Mouse (Mus musculus): ENCODE measurements at regions not wholly inside any gene's neighbourhood (a gene's known extent, or its start where the extent isn't known, plus 50 kb on each side); places are given as distances from the start of the nearest gene placed in this dataset.

GRCm38 (mm10) chr7:130044581-130044980 is 452.9 kb downstream of the Wdr11 start:
- Histone ChIP-seq H3K4me3 (ENCODE audit: insufficient read depth in 1 of 2, low read depth in 1 of 2, low read length in 2 of 2, poor library complexity in 1 of 2, severe bottlenecking in 1 of 2) (no peak overlapping the region), H3K27ac (ENCODE audit: insufficient read depth, low read depth, low read length, poor library complexity, severe bottlenecking) (no peak overlapping the region), H3K4me1 (ENCODE audit: control insufficient read depth in 2 of 2, insufficient read depth in 2 of 2, low read length in 2 of 2, poor library complexity in 1 of 2) (no peaks in the 10 kb centered on the region; a peak in 1 of 4 replicates), H3K9ac (ENCODE audit: insufficient read depth, low read depth, low read length, poor library complexity, severe bottlenecking) (no peak overlapping the region), H3K36me3 (ENCODE audit: control insufficient read depth, insufficient read depth, low read length, poor library complexity, severe bottlenecking) (no peaks in the 10 kb centered on the region), H3K9me3 (ENCODE audit: control insufficient read depth, insufficient read depth, low read depth, low read length) (no peaks in the 10 kb centered on the region)
- no peak for DNase-seq (ENCODE audit: low read depth, low spot score)
- in situ Hi-C loops (cut with MboI; ENCODE audit: low sequenced_read_pairs in 2 of 2, unreplicated experiment in 2 of 2) = no loop called here
- no peak for TF ChIP-seq HCFC1 (IDR thresholded peaks at IDR 0.05; ENCODE audit: borderline replicate concordance, insufficient read depth, low read length)
- TF ChIP-seq MAFK (IDR thresholded peaks at IDR 0.05; ENCODE audit: insufficient read depth, low read depth, low read length) = no peak
- TF ChIP-seq ZC3H11A (IDR thresholded peaks at IDR 0.05; ENCODE audit: borderline replicate concordance, low read depth, low read length) = no peak
- no peak for TF ChIP-seq ZNF384 (IDR thresholded peaks at IDR 0.05; ENCODE audit: low read depth, low read length)
- TF ChIP-seq CHD2 (IDR thresholded peaks at IDR 0.05; ENCODE audit: low read depth, low read length) = no peak

- H3K9ac ChIP-seq (ENCODE audit: insufficient read depth, low read depth, low read length, poor library complexity, severe bottlenecking) = no peak overlapping the region
- no peak overlapping the region for H3K27ac ChIP-seq (ENCODE audit: insufficient read depth, low read depth, low read length, poor library complexity, severe bottlenecking)
- H3K4me1 ChIP-seq (ENCODE audit: control insufficient read depth in 2 of 2, insufficient read depth in 2 of 2, low read length in 2 of 2, poor library complexity in 1 of 2) = no peaks in the 10 kb centered on the region; a peak in 1 of 4 replicates
- no peaks in the 10 kb centered on the region for H3K36me3 ChIP-seq (ENCODE audit: control insufficient read depth, insufficient read depth, low read length, poor library complexity, severe bottlenecking)
- no peak overlapping the region for H3K4me3 ChIP-seq (ENCODE audit: insufficient read depth in 1 of 2, low read depth in 1 of 2, low read length in 2 of 2, poor library complexity in 1 of 2, severe bottlenecking in 1 of 2)
- no peak for DNase-seq (ENCODE audit: low read depth, low spot score)
- no peak for TF ChIP-seq ZC3H11A (IDR thresholded peaks at IDR 0.05; ENCODE audit: borderline replicate concordance, low read depth, low read length)
- TF ChIP-seq CHD2 (IDR thresholded peaks at IDR 0.05; ENCODE audit: low read depth, low read length) = no peak
- no peak for TF ChIP-seq ZNF384 (IDR thresholded peaks at IDR 0.05; ENCODE audit: low read depth, low read length)
- TF ChIP-seq HCFC1 (IDR thresholded peaks at IDR 0.05; ENCODE audit: borderline replicate concordance, insufficient read depth, low read length) = no peak
- no peak for TF ChIP-seq MAFK (IDR thresholded peaks at IDR 0.05; ENCODE audit: insufficient read depth, low read depth, low read length)
- no peaks in the 10 kb centered on the region for H3K9me3 ChIP-seq (ENCODE audit: control insufficient read depth, insufficient read depth, low read depth, low read length)
- in situ Hi-C loops (cut with MboI; ENCODE audit: low sequenced_read_pairs in 2 of 2, unreplicated experiment in 2 of 2) = no loop called here
These were observed 454.4 kb downstream of the Wdr11 start for GRCm38 (mm10) chr7:130046086-130046485.

GRCm38 (mm10) chr7:130047293-130048034 is 455.8 kb downstream of the Wdr11 start:
- no peak for DNase-seq (ENCODE audit: low read depth, low spot score)
- Histone ChIP-seq H3K4me3 (ENCODE audit: insufficient read depth in 1 of 2, low read depth in 1 of 2, low read length in 2 of 2, poor library complexity in 1 of 2, severe bottlenecking in 1 of 2) (no peak overlapping the region), H3K36me3 (ENCODE audit: control insufficient read depth, insufficient read depth, low read length, poor library complexity, severe bottlenecking) (no peaks in the 10 kb centered on the region), H3K27ac (ENCODE audit: insufficient read depth, low read depth, low read length, poor library complexity, severe bottlenecking) (no peak overlapping the region), H3K9me3 (ENCODE audit: control insufficient read depth, insufficient read depth, low read depth, low read length) (no peaks in the 10 kb centered on the region), H3K4me1 (ENCODE audit: control insufficient read depth in 2 of 2, insufficient read depth in 2 of 2, low read length in 2 of 2, poor library complexity in 1 of 2) (no peaks in the 10 kb centered on the region), H3K9ac (ENCODE audit: insufficient read depth, low read depth, low read length, poor library complexity, severe bottlenecking) (no peak overlapping the region)
- no peak for TF ChIP-seq ZNF384 (IDR thresholded peaks at IDR 0.05; ENCODE audit: low read depth, low read length)
- no peak for TF ChIP-seq MAFK (IDR thresholded peaks at IDR 0.05; ENCODE audit: insufficient read depth, low read depth, low read length)
- no peak for TF ChIP-seq HCFC1 (IDR thresholded peaks at IDR 0.05; ENCODE audit: borderline replicate concordance, insufficient read depth, low read length)
- TF ChIP-seq CHD2 (IDR thresholded peaks at IDR 0.05; ENCODE audit: low read depth, low read length) = no peak
- no peak for TF ChIP-seq ZC3H11A (IDR thresholded peaks at IDR 0.05; ENCODE audit: borderline replicate concordance, low read depth, low read length)
- in situ Hi-C loops (cut with MboI; ENCODE audit: low sequenced_read_pairs in 2 of 2, unreplicated experiment in 2 of 2) = no loop called here

GRCm38 (mm10) chr7:130048106-130048772 is 456.6 kb downstream of the Wdr11 start:
- no peaks in the 10 kb centered on the region for H3K4me1 ChIP-seq (ENCODE audit: control insufficient read depth in 2 of 2, insufficient read depth in 2 of 2, low read length in 2 of 2, poor library complexity in 1 of 2)
- no peak overlapping the region for H3K27ac ChIP-seq (ENCODE audit: insufficient read depth, low read depth, low read length, poor library complexity, severe bottlenecking)
- H3K36me3 ChIP-seq (ENCODE audit: control insufficient read depth, insufficient read depth, low read length, poor library complexity, severe bottlenecking) = no peaks in the 10 kb centered on the region
- no peak overlapping the region for H3K9ac ChIP-seq (ENCODE audit: insufficient read depth, low read depth, low read length, poor library complexity, severe bottlenecking)
- DNase-seq (ENCODE audit: low read depth, low spot score) = no peak
- H3K4me3 ChIP-seq (ENCODE audit: insufficient read depth in 1 of 2, low read depth in 1 of 2, low read length in 2 of 2, poor library complexity in 1 of 2, severe bottlenecking in 1 of 2) = no peak overlapping the region
- TF ChIP-seq MAFK (IDR thresholded peaks at IDR 0.05; ENCODE audit: insufficient read depth, low read depth, low read length) = no peak
- TF ChIP-seq ZNF384 (IDR thresholded peaks at IDR 0.05; ENCODE audit: low read depth, low read length) = no peak
- no peak for TF ChIP-seq ZC3H11A (IDR thresholded peaks at IDR 0.05; ENCODE audit: borderline replicate concordance, low read depth, low read length)
- TF ChIP-seq CHD2 (IDR thresholded peaks at IDR 0.05; ENCODE audit: low read depth, low read length) = no peak
- TF ChIP-seq HCFC1 (IDR thresholded peaks at IDR 0.05; ENCODE audit: borderline replicate concordance, insufficient read depth, low read length) = no peak
- in situ Hi-C loops (cut with MboI; ENCODE audit: low sequenced_read_pairs in 2 of 2, unreplicated experiment in 2 of 2) = no loop called here
- H3K9me3 ChIP-seq (ENCODE audit: control insufficient read depth, insufficient read depth, low read depth, low read length) = no peaks in the 10 kb centered on the region

All from ES-E14 (cell line).